Mouse (Mus musculus): ENCODE measurements around the gene Mdc1.

GRCm38 (mm10) chr17:35800905-35801304 lies 40.4 kb upstream of the Mdc1 start:
- TF ChIP-seq POLR2A (IDR thresholded peaks at IDR 0.05; ENCODE audit: low read depth, low read length) (no peak), CTCF (IDR thresholded peaks at IDR 0.05; ENCODE audit: extremely low read depth, insufficient read length, insufficient replicate concordance, low read depth, low read length) (no peak)
